Comparison of ENCODE assay signal across 23 mouse cellular contexts in the genomic region with DNA sequence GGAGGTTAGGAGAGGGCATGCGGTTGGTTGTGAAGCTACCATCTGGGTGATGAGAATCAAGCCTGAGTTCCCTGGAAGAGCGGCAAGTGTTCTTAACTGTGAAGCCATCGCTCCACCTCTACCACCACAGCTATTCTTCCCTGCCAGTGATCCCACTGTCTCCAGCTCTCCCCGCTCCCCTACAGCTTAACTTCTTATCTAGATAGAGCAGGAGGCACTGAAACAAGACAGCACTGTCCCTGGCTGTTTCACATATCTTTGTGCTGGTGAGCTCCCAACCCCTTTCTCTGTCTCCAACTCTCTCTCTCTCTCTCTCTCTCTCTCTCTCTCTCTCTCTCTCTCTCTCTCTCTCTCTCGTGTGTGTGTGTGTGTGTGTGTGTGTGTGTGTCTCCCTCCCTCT. TPM values are rescaled to one million over a fixed set of nuclear protein-coding genes. Genes with fewer than 3 reads are reported as not detected.
"Had no signal": no experiment of that assay in that cellular context is flagged by ENCODE, and none has a peak within 500 bp of the region (broad histone marks: within the 10 kb centered on the region; RNA-seq: fewer than 3 reads in every experiment).

No protein-coding gene starts in this region.

- DNase-seq: kidney, adult 18-20 months; kidney, adult 9 months; kidney, postnatal 14 days; kidney, postnatal 4 days; left cerebral cortex, postnatal 4 days; lung, embryonic 14.5 days; midbrain, embryonic 14.5 days; right cerebral cortex, adult 18-20 months; right cerebral cortex, postnatal 14 days; right cerebral cortex, postnatal 4 days; thymus, adult 18-20 months; thymus, postnatal 36 days had no signal

- H3K27me3 ChIP-seq: limb, embryonic 12.5 days; limb, embryonic 15.5 days had no signal

- H3K9me3 ChIP-seq: limb, embryonic 12.5 days; limb, embryonic 15.5 days had no signal

- H3K36me3 ChIP-seq: limb, embryonic 12.5 days; limb, embryonic 15.5 days had no signal

- ATAC-seq: intestine, embryonic 16.5 days; lung, postnatal 0 days had no signal

- H3K4me1 ChIP-seq: limb, embryonic 12.5 days; limb, embryonic 15.5 days; megakaryocyte, embryonic 14.5 days had no signal

- H3K9ac ChIP-seq: limb, embryonic 12.5 days; limb, embryonic 15.5 days; lung, embryonic 14.5 days had no signal

- H3K4me2 ChIP-seq: limb, embryonic 12.5 days; limb, embryonic 15.5 days; lung, embryonic 14.5 days; midbrain, embryonic 11.5 days had no signal

- H3K27ac ChIP-seq: limb, embryonic 12.5 days; limb, embryonic 15.5 days; macrophage; stomach, postnatal 0 days had no signal

- H3K4me3 ChIP-seq: limb, embryonic 12.5 days; limb, embryonic 15.5 days; megakaryocyte, embryonic 14.5 days had no signal

RNA-seq across cellular contexts. Expression of a gene that starts 26.3 kb away (rescaled TPM):
- total RNA-seq: left cerebral cortex, adult 8-10 months; left cerebral cortex, postnatal 4 days had no signal
- polyA plus RNA-seq: limb, embryonic 12.5 days; midbrain, embryonic 11.5 days; midbrain, embryonic 14.5 days; neural tube, embryonic 11.5 days; neural tube, embryonic 14.5 days had no signal
